Mouse (Mus musculus) thymus, postnatal 14 days (tissue): ENCODE results near the gene Itpr3.

Experiments used
- DNase-seq: peaks from one replicate; pipeline ENCODE4 v3.0.0; 2021

Gene Itpr3

DNA sequence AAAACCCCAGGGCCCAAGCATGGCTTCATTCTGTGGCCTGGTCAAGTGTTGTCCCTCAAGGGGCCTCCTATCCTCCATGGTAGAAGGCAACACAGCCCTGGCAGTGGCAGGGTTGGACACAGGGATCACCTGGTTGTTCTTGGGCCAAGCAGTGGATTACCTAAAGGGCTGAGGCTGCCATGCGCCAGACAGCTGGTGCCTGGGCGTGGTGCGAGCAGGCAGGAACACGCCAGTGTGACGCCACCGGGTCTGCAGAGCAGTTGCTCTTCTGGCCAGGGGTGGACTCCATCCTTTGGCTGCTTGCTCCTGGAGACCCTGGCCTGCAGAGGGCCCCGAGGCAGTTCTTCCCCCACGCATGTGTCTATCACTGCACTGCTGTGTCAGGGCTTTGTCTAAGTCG lies 16.7 kb downstream of the Itpr3 start:
- DNase-seq = no peak

- no peak for DNase-seq
Observed at GRCm38 (mm10) chr17:27074236-27074635, 17.1 kb downstream of the Itpr3 start.

- DNase-seq = no peak
Observed at GRCm38 (mm10) chr17:27074849-27075745, 18.0 kb downstream of the Itpr3 start.

DNA sequence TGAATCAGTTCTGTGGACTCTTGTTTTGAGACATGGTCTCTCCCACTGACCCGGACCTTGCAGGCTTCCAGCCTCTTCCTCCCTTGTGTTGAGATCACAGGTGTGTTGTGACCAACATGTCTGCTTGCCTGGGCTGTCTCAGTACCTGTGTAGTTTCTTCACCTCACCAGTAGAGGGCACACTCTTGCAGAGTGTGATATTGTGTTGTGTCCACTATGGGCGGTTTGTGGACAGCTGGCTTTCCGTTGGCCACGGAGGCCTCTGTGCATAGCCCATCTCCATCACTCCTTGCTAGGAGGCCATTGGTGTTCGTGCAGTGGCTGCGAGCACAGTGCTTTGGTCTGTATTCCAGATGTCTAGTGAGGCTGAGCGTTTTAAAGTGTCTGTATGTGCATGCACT lies 20.0 kb downstream of the Itpr3 start:
- no peak for DNase-seq

DNA sequence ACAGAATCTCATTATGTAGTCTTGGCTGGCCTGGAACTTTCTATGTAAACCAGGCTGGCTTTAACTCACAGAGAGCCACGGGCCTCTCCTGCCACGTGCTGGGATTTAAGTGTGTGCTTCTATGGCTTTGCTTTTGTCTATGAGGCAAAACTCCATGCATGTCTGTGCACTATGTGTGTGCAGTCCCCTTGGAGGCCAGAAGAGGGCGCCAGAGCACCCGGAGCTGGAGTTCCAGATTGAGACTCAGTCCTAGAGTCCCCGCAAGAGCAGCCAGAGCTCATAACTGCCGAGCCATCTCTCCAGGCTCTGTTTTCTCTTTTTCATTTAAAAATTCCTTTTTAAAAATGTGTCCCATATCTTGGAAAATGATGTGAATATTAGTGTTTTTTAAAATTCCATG lies 20.8 kb downstream of the Itpr3 start:
- peak; percentile 33 for DNase-seq

- DNase-seq = no peak
Observed at GRCm38 (mm10) chr17:27078499-27078898, 21.4 kb downstream of the Itpr3 start.

DNA sequence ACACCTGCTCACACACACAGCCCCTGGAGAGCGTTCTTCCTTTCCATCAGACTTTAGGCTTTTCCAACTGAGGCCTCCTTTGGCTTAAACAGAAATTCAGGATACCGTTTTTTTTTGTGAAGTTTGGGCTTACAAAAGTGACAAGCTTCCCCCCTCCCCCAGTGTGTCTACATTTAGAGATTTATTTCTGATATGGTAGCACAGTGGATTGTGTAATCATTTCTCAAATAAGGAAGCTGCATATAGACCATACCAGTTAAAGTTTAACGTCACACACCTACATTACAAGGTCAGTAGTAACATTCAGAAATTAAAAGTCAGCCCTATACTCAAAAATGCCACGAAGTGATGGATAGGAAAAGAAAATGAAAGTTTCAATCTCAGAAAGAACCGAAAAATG lies 24.8 kb downstream of the Itpr3 start:
- DNase-seq = no peak

GRCm38 (mm10) chr17:27082796-27083195 lies 25.7 kb downstream of the Itpr3 start:
- no peak for DNase-seq

GRCm38 (mm10) chr17:27083601-27084000 lies 26.5 kb downstream of the Itpr3 start:
- DNase-seq = no peak

DNA sequence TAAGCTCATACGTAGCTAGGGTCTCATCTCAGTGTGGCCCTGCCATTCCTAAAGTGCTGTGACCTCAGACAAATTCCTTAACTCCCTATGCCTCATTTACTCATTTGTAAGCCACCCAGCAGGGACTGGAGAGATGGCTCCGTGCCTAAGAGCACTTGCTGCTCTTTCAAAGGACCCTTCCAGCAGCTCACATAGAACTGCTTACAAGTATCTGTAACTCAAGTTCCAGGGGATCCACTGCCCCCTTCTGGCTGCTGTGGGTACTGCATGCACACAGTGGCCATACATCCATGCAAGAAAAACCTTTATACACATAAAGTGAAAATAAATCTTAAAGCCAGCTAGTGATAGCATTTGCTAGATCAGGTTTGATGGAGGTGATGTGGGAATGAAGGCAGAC lies 28.6 kb downstream of the Itpr3 start:
- peak; percentile 84 for DNase-seq

- peak; percentile 72 for DNase-seq
Observed at GRCm38 (mm10) chr17:27087426-27087825, 30.3 kb downstream of the Itpr3 start.

DNA sequence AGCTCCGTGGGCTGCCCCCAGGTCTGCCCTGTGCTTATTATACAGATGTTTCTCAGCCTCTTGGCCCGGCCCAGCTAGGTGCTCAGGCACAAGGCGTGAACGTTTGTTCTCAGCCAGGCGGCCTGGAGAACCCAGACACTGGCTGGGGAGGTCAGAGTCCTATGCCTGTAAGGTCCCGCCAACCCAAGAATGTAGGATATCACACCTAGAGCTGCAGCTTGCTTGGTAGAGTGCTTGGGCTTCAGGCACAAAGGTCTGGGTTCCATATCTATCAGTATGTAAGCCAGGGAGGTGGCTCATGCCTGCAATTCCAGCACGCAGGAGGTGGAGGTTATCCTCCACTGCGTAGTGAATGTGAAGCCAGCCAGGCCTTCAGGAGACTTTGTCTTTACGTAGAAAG lies 33.0 kb downstream of the Itpr3 start:
- no peak for DNase-seq

DNA sequence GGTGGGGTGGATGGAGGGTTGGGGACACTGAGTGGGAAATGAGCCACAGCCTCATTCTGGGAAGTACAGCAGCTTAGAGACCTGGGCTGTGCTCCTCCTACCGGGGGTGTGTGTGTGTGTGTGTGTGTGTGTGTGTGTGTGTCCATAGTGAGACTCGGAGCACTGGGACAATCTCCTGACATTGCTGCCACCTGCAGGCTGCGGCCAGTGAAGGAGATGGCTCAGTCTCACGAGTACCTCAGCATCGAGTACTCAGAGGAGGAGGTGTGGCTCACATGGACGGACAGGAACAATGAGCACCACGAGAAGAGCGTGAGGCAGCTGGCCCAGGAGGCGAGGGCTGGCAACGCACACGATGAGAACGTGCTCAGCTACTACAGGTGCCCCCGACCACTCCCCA lies 38.6 kb downstream of the Itpr3 start:
- DNase-seq = no peak

GRCm38 (mm10) chr17:27101675-27102074 lies 44.6 kb downstream of the Itpr3 start:
- DNase-seq = no peak

DNA sequence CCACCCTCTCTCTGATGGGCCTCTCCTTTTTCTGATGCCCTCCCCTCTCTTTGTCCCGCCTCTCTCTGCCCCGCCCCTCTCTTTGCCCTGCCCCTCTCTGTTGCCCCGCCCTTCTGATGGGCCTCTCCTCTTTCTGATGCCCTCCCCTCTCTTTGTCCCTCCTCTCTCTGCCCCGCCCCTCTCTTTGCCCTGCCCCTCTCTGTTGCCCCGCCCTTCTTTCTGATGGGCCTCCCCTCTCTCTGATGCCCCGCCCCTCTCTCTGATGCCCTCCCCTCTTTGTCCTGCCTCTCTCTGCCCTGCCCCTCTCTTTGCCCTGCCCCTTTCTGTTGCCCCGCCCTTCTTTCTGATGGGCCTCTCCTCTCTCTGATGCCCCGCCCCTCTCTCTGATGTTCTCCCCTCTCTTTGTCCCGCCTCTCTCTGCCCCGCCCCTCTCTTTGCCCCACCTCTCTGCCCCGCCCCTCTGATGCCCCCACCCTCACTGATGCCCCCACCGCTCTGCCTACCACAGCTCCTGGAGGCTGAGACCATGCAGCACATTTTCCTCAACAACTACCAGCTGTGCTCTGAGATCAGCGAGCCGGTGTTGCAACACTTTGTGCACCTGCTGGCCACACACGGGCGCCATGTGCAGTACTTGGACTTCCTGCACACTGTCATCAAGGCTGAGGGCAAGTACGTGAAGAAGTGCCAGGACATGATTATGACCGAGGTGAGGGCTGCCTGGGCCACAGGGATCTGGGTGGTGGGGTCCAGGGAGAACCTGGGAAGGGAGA lies 48.8 kb downstream of the Itpr3 start:
- DNase-seq = no peak

GRCm38 (mm10) chr17:27106745-27107144 lies 49.6 kb downstream of the Itpr3 start:
- peak; percentile 52 for DNase-seq

DNA sequence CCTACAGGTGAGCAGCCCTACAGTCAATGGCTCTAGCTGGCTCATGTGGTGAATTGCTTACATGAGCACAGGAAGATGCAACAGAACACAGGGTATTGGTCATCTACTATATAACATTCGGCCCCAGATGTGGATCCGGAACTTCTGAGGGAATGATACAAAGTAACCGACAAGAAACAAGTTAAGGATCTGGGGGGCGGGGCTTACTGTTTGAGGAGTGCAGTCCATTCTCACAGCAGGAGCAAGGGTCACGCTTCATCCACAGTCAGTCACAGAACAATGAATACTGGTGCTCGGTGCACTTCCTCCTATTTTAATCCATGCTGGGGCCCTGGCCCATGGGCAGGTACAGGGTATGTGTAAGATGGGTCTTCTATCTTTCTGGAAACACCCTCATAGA lies 50.8 kb downstream of the Itpr3 start:
- no peak for DNase-seq

DNA sequence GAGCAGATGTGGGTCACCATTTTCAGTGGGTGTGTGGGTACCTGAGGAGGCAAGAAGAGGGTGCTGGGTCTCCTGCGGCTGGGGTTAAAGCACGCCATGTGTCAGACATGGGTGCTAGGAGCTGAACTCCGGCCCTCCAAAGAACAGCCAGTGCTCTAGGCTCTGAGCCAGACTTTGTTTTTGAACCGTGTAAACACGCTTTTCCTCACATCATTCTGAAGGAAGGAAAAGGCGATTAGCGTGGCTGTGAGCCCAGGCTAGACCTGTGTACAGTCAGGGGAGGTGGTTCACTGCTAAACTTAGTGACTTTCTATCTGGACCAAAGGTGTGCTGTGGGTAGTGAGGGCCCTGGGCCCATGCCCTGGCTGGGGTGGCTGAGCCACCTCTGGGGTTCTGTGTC lies 53.0 kb downstream of the Itpr3 start:
- DNase-seq = no peak

GRCm38 (mm10) chr17:27118676-27119539 lies 61.8 kb downstream of the Itpr3 start:
- DNase-seq = no peak

GRCm38 (mm10) chr17:27119540-27119895 lies 62.4 kb downstream of the Itpr3 start:
- DNase-seq = no peak

DNA sequence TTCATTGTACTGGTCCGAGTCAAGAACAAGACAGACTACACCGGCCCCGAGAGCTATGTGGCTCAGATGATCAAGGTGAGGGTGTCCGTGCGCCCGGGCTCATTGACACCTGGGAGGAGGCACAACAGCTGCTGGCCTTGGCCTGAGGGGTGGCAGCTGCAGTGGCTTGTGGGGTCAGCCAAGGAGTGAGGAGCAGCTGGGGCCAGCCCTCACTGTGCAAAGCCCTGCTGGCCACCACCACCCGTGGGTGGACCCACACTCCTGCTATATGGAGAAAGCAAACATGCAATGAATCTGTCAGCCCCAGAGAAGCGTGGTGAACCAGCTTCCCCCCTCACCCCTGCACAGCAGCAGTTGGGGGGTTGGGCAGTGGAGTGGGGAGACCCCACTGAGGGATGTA lies 62.9 kb downstream of the Itpr3 start:
- no peak for DNase-seq

DNA sequence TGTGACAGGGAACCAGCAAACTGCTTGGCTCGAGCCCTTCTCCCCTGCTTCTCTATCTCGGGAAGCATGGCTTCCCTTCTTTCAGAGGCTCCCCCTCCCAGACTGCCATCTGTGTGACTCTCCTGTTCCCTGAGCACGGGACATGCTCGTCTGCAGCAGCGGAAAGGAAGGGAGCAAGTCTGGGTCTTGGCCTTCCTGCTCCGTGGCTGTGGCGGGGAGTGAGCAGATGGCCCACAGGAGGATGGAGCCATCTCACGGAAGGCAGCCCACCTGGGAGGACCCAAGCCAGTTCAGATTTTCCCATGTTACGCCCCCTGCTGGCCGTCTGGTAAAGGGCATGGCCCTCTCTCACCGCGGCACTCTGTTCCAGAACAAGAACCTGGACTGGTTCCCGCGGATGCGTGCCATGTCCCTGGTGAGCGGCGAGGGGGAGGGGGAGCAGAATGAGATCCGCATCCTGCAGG lies 63.5 kb downstream of the Itpr3 start:
- peak; percentile 40 for DNase-seq

DNA sequence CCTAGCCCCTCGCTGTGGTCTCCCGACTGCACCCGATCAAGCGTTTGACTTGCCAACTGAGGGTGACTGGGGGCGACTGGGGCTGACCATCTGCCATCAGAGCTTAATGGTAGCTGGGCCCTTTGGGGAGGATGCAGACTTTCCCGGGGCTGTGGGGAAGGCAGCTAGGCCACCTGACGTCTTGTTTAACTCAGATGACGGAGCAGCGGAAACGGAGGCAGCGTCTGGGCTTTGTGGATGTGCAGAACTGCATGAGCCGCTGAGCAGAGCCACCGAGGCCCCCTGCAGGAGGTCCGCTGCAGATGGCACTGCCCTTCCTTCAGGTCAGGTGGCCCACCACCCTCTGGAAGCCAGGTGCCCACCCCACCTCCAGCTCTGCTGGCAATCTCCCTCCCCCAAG lies 64.2 kb downstream of the Itpr3 start:
- DNase-seq = no peak
